Mouse (Mus musculus) testis, adult 2 months (tissue): ENCODE data around the gene Zdhhc16. TPM values are rescaled to one million over a fixed set of nuclear protein-coding genes. Genes with fewer than 3 reads are reported as not detected.

Experiments used
- H3K27ac ChIP-seq: fragments of 200-500 bp; 2 replicates; pipeline ENCODE4 v1.5.1; 2012; ENCODE audit warnings: low read depth, low read length; ENCODE audit not compliant: control insufficient read depth, insufficient read depth
- H3K27me3 ChIP-seq: fragments of 200-500 bp; 2 replicates; pipeline ENCODE4 v1.6.1; 2012; ENCODE audit warnings: mild to moderate bottlenecking, low read length, moderate library complexity; ENCODE audit not compliant: control insufficient read depth, insufficient read depth
- H3K36me3 ChIP-seq: fragments of 200-500 bp; 2 replicates; pipeline ENCODE4 v1.6.1; 2012; ENCODE audit warnings: mild to moderate bottlenecking, low read length; ENCODE audit not compliant: control insufficient read depth, insufficient read depth
- H3K4me1 ChIP-seq: fragments of 200-500 bp; 2 replicates; pipeline ENCODE4 v1.6.1; 2012; ENCODE audit warnings: low read length; ENCODE audit not compliant: control insufficient read depth, insufficient read depth
- H3K4me3 ChIP-seq: fragments of 200-500 bp; 2 replicates; pipeline ENCODE4 v1.5.1; 2012; ENCODE audit warnings: low read depth, mild to moderate bottlenecking, low read length, moderate library complexity, mixed read lengths; ENCODE audit not compliant: control insufficient read depth
- CTCF ChIP-seq: fragments of 200-500 bp; IDR thresholded peaks from 2 replicates; pipeline ENCODE4 v1.5.1; 2012; ENCODE audit warnings: low read depth, mild to moderate bottlenecking, inconsistent platforms, low read length, moderate library complexity; ENCODE audit not compliant: control insufficient read depth, insufficient read depth, insufficient replicate concordance
- POLR2A ChIP-seq: fragments of 200-500 bp; IDR thresholded peaks from 2 replicates; pipeline ENCODE4 v1.6.1; 2012; ENCODE audit warnings: low read depth, mild to moderate bottlenecking, inconsistent platforms, low read length, moderate library complexity; ENCODE audit not compliant: control insufficient read depth
- polyA plus RNA-seq: library from polyadenylated mRNA; depleted of rRNA; stranded (reverse); fragments of >200 nt; gene quantifications from 2 replicates; pipeline ENCODE4 v1.2.3, GENCODE M21; 2012; rRNA removed

Zdhhc16 gene
- 34.8 and 44.9 TPM in 2 replicates for polyA plus RNA-seq

DNA sequence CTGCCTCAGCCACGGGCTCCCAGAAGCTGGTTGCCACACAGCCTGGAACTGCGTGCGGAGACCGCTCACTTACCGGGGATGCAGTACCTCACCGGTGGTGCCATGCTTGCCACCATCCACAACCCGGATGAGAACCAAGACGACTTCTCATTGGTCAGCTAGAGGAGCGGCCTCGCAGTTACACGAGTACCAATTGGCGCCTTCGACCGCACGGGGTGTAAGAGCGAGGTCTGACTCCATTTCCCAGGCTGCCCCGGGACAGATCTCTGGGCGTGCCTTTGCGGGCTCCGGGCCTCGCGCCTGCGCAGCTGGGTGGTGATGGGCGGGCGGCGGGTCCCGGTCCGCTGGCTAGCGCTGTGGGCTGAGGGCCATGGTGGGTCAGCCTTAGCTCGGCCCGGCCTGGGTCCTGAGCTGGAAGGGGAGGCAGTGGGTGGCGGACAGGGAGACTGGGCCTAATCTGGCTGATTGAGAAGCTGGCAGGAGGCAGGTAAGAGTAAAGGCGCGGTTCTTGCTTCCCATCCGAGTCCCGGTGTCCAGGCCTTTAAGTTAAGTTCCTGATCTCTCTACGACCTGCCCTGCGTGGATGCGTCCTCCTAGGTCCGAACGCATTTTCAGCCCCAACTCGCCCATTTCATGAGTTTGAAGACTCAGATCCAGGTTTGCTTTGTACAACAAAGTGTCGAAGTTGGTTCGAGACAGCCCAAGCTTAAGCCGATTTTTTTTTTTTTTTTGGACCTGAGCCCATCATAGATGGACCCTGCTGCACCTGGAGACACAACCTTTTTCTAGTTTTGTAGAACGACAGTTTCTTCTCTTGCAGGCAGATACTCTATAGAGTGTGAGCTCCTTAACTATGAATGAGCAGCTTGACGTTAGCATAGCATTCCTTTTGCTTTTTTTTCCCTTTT lies at the start of gene Zdhhc16, which contains the start of gene Exosc1:
TSS of gene Zdhhc16 (plus strand) at position 302 of the 908 bp plus-strand sequence.
TSS of gene Exosc1 (minus strand) at position 245 of the 908 bp plus-strand sequence.
- peak within 1 kb of the TSS; percentile 69 for H3K27ac ChIP-seq
- H3K4me1 ChIP-seq = no peaks in the 10 kb centered on the region; the same call in 1 of the 2 replicates
- H3K36me3 ChIP-seq = no peaks in the 10 kb centered on the region
- no peaks in the 10 kb centered on the region for H3K27me3 ChIP-seq
- TF ChIP-seq POLR2A = peak; percentile 90
- no peak for TF ChIP-seq CTCF
- H3K4me3 ChIP-seq = peak within 1 kb of the TSS; percentile 89

- Histone ChIP-seq H3K4me3 (no peak overlapping the region), H3K36me3 (peaks cover 6% of the 10 kb centered on the region), H3K4me1 (no peaks in the 10 kb centered on the region), H3K27me3 (no peaks in the 10 kb centered on the region), H3K27ac (no peak overlapping the region)
- TF ChIP-seq CTCF (no peak), POLR2A (no peak)
Observed at GRCm38 (mm10) chr19:41883882-41884281, 49.4 kb upstream of the Zdhhc16 start.

- Histone ChIP-seq H3K27ac (no peak overlapping the region), H3K4me1 (no peaks in the 10 kb centered on the region), H3K4me3 (no peak overlapping the region), H3K36me3 (peaks cover 4% of the 10 kb centered on the region), H3K27me3 (no peaks in the 10 kb centered on the region)
- no peak for TF ChIP-seq CTCF
- TF ChIP-seq POLR2A = no peak
Observed at GRCm38 (mm10) chr19:41888191-41888590, 45.1 kb upstream of the Zdhhc16 start.

DNA sequence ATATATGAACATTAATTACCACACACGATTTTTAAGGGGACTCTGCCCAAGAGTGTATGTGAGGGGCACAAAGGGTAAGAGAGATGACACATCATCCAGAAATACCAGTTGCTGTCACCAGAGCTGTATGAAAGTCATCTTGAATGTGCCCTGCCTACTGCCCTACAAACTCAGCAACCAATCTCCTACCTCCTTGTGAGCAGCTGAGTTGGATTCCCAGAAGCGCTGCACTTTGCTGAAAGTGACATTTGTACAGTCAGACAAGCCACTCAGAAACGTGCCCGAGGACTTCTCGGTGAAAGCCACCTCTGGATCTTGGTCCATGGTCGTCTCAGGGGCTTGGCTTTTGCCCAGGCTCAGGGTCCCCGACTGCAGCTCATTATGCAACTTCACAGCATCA lies 38.3 kb upstream of the Zdhhc16 start:
- Histone ChIP-seq H3K4me3 (peak overlapping the region; percentile 96), H3K27me3 (no peaks in the 10 kb centered on the region), H3K27ac (peak overlapping the region; percentile 70; the same call in 1 of the 2 replicates), H3K4me1 (peaks cover 3% of the 10 kb centered on the region; the same call in 1 of the 2 replicates), H3K36me3 (peaks cover 1% of the 10 kb centered on the region)
- TF ChIP-seq POLR2A = no peak
- no peak for TF ChIP-seq CTCF

DNA sequence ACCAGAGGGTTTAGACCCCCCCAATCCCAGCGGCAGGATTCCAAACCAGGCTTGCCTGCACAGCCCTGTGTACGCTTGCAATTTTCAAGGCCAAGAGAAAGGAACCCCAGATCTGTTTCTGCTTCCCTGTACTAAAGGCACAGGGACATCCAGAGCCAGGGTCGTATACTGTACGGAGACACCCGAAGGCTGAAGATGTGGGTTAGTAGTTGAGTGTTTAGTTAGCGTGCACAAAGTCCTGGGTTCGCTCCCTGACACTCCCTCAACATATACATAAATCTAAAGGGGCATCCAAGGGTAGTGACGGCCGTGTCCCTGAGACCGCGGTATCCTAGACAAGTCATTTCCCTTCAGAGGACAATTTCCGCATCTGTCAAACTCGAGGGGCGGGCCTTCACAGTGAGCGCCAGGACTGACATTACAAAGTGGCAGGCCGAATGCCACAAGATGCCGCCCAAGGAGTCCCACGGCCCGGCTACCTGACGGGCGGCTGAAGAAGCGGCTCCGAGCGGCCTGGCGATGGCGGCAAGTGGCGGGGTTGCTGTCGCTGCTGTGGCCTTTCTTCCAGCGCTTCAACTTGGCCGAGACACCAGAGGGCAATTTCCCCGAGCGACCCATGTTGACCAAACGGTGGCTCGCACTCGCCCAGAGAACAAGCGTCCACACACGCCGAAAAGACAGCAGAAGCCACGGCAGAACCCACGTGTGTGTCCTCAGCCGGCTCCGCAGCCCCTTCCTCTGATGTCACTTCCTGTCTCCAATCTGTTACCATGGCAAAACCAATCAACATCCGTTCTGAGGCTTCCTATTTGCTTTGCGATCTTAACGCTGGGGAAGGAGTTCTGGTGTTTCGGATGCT lies 37.6 kb upstream of the Zdhhc16 start, which contains the start of gene Rrp12:
TSS of gene Rrp12 (minus strand) at position 714 of the 859 bp plus-strand sequence.
- peak within 1 kb of the TSS; percentile 96 for H3K4me3 ChIP-seq
- H3K27ac ChIP-seq = peak within 1 kb of the TSS; percentile 70
- peaks cover 3% of the 10 kb centered on the region; the same call in 1 of the 2 replicates for H3K4me1 ChIP-seq
- no peaks in the 10 kb centered on the region for H3K27me3 ChIP-seq
- TF ChIP-seq POLR2A = peak; percentile 73; the same call in 1 of the 2 replicates
- TF ChIP-seq CTCF = no peak
- peaks cover 1% of the 10 kb centered on the region for H3K36me3 ChIP-seq

GRCm38 (mm10) chr19:41896319-41896711 lies 37.0 kb upstream of the Zdhhc16 start:
- H3K27me3 ChIP-seq = no peaks in the 10 kb centered on the region
- H3K4me3 ChIP-seq = peak overlapping the region; percentile 96
- H3K4me1 ChIP-seq = peaks cover 3% of the 10 kb centered on the region; the same call in 1 of the 2 replicates
- TF ChIP-seq CTCF (no peak), POLR2A (no peak)
- peak overlapping the region; percentile 50; the same call in 1 of the 2 replicates for H3K27ac ChIP-seq
- no peaks in the 10 kb centered on the region for H3K36me3 ChIP-seq
